Mouse (Mus musculus) spleen, postnatal 36 days (tissue): ENCODE results near the gene Farp1.

Experiments used
- DNase-seq, 2 experiments: peaks; one replicate each; pipeline ENCODE4 v3.0.0; 2022; ENCODE audit warnings: low spot score in 2 of 2, mixed read lengths in 1 of 2

The Farp1 gene

DNA sequence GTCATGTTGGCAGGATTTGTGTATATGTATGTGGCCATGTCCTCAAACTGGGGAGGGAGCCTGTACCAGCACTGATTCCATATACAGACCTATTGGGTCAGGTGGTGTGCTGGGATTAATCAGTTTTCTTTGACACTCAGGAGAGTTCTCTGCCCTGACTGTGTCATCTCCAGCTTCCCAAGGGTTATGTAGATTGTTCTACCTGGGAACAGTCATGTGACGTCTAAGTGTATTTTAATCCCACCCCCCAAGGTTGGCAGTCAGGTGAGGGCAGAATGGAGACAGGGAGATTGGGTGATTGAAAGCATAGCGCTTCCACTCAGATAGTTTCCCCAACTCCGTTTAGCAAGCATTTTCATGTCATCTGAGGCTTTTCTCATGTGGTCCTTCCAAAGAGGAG is 110.3 kb downstream of the Farp1 start:
- no peak for DNase-seq

DNA sequence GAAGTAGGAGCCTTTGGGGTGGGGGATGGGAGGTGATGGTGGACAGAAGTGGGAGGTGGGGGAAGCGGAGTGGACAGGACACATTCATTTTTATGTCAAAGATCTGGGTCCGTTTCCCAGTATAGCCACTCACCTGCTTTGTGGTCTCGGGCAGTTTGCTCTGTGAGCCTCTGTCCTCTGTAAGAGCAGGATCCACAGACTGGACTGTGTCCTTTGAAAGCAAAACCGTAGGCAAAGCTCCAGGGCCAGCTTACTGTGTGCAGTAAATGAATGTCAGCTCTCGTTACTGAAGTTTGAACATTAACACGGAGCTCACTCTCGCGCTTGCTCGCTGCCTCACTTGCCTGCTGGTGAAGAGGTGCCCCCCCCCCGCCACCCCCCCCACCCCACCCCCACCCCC is 110.7 kb downstream of the Farp1 start:
- DNase-seq: no peak

DNA sequence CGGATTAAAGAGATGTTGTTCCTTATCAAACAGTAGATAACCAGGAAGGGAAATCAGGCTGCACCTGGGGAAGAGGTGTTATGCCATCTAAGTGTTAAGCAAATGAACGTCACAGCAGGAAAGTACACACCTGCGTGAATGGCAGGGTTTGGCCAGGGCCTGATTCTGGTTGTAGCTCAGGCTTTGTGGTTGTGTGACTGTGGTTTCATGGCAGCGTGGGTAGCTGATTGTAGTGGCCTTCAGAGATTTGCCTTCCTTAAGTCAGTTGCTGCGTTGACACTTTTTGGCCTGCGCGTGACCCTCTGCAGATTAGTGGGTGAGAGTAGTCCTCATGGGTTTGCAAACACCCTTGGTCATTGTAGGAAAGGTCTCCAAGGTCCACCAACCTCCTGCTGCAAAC is 111.2 kb downstream of the Farp1 start:
- no peak for DNase-seq

DNA sequence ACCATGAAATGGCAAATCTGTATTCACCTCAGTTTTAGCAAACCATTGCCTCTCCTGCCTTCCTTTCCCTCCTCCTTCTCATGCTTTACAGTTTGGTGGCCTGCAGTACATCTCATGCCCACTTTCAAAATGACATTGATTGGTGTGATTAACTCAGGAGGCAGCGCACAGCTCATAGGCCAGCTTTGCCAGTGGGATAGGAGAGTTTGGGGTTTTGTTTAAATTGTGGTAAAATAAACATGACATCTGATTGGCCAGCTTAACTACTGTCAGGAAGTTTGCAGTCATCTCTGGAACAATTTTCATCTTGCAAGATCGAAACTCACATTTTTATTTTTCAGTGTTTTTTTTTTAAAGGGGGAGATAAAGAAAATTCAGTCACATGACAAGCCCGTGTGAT is 112.0 kb downstream of the Farp1 start:
- DNase-seq: no peak

DNA sequence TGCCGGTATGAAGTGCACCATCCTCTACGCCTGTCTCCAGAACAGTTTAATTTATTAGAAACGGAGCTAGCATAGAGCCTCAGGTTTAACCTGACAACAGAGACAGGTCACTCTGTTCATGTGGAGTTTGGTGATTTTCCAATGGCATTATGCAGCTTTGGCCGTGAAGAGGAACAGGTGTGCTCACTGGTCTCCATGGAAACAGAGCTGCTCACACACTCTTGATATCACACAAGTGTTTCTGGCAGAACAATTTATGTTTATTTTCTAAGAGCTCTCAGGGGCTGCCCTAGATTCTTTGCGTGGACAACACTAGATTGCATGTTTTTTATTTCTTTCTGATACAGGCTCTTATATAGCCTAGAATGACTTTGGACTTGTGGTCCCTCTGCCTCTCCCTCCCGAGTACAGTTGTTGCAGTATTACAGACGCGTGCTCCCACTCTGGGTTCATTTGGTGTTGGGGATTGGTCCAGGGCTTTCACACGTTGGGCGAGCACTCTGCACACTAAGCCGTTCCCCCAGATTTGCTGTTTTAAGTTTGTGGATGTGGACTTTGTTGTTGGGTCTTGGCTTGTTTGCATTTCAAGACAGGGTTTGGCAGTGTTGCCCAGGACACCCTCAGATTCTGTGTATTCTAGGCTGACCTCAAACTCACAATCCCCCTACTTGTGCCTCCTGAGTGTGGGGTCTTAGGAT is 113.2 kb downstream of the Farp1 start:
- DNase-seq: no peak

DNA sequence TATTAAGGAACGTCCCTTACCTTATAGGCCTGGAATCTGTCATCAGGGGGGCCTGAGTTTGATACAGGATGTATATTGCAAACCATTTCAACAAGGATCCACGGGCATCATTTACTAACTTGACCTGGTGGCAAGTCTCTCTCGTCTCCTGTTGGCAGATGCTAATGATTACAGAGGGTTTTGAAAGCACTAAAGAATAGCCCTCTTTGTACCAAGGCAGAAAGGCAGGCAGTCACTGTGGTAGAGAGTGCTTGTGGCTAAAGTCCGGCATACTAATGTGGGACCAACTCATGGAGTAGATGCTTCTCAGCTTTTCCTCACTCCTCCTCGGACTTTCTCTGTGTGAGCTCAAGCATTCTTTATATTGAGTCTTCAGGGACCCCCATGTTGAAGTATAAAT is 115.0 kb downstream of the Farp1 start:
- no peak for DNase-seq

DNA sequence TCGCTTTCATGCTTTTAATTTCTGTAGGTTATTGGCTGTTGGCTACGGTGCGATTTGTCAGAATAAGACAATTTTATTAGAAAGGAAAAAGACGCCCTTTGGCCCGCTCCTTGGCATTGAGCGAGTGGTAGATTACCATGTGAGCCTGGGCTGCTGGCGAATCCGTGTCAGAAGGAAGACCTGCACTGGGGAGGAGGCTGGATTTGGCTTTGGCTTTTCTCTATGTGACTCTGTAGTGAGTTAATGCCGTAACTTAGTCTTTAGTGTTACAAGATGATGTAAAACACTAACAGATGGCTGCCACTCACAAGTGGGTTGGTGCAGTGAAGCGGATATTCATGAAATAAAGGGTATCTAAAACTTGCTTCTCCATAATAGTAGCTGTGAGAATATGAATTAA is 116.8 kb downstream of the Farp1 start:
- DNase-seq: no peak

DNA sequence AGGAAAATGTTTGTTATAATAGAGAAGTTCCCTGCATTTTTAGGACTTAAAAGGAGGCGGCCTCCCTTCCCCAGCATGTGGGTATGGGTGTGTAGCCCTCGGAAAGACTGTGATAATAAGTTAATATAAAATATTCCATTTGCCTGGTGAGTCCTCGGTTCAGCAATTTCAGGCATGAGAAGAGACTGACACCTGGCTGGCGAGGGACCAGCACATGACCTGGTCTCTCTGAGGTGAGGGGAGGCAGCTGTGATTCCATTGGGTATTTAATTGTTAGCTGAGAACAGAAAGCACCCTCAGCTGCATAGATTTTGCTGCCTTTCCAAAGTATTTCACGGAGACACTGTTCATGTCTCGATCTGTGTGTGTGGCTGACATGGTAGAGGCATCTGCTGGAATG is 117.8 kb downstream of the Farp1 start:
- no peak for DNase-seq

DNA sequence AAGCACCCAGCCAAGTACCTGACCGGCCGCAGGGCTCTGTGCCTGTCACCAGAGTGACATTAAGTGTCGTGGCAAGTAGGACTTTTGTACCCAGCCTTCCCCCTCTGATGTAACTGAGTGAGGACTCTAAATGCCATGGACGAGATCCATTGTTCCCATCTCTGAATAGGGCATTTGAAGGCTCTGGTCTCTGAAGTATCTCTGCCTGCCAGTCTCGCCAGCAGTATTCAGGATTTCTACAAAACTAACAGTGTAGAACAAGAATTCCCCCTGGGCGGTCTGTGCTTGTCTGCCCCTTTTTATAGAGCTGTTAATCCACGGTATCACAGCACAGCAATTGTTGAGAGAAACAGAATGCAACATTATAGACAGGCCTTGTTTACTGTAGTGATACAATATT is 118.3 kb downstream of the Farp1 start:
- no peak for DNase-seq

DNA sequence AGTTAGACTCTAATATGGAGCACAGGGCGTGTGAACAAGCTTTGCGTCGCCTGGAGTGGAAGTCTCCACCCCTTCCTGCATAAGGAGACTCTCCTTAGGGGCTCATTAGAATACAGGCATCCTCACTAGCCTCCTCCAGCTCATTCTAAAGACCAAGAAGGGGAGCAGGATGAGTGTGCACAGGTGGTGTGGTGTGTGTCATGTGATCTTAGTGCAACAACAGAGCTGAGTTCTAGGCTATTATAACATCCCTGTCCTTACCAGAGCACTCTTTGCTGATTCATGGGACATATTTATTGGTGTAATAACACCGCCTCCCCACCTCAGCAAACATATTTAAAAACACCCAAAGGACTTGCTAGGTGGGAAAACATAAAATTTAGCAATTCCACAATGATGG is 120.2 kb downstream of the Farp1 start:
- no peak for DNase-seq

DNA sequence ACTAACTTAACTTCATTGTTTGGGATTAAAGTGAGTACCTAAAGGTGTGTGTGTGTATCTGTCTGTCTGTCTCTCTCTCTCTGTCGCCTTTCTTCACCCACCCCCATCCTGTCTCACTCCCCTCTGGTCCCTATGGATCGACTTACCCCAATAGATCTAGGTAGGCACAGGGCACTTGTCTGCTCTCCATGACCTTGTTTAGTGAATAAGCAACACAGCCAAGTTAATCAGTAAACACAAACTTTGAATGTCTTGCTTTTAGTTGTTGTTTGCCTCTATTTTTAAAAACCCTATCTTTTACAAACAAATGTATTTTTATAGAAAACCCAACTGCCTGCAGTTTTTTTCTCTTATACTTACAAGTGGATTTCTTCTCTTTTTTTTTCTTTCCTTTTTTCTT is 123.6 kb downstream of the Farp1 start:
- no peak for DNase-seq

DNA sequence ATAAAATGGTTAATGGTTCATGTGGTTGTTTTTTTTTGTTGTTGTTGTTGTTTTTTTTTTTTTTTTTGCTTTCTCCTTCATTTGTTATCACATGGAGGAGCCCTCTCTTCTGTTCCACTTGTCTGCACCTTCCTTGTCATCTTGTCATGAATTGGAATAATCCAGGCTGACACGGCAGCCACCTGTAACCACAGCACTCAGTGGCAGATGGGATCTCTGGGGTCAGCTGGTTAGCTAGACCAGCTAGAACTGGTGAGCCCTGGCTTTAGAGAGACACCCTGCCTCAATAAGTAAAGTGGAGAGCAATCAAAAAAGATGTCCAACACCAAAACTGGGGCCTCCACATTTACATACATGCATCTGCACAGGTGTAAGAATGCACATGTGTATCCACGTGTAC is 127.8 kb downstream of the Farp1 start:
- DNase-seq: no peak

DNA sequence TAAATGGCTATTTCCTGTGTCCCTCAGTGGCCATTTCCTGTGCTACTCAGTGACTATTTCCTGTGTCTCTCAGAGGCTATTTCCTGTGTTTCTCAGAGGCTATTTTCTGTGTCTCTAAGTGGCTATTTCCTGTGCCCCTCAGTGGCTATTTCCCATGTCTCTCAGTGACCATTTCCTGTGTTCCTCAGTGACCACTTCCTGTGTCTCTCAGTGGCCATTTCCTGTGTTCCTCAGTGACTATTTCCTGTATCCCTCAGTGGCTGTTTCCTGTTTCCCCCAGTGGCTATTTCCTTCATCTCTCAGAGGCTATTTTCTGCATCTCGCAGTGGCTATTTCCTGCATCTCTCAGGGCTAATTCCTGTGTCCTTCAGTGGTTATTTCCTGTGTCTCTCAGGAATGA is 129.9 kb downstream of the Farp1 start:
- DNase-seq: no peak

DNA sequence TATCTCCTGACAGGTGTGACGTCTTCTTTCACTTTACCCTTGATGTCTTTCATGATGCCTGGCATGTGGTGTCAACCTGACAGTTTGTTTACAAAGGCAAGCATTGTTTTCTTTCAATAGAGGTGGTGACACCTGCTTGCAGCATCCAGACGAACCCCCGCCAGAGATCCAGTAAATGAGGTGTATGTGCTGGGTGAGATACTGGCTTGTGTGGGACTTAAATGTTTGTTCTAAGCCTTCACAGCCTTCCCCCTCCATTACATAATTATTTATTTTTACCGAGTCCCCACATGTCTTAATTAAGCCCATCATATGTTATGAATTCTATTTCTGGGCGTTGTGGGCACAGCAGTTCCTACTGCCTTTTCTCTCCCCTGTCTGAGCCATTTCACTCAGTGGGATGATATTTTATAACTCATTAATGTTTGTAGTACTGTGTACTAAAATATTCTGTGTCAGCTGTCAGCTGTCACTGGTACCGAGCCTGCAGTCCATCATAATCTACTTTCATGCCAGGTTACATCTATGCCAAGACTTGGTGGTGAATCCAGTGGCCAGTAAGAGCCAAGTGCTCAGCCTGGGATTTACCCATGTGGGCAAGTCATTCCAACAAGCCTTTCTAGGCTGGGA is 130.5 kb downstream of the Farp1 start:
- DNase-seq: no peak

DNA sequence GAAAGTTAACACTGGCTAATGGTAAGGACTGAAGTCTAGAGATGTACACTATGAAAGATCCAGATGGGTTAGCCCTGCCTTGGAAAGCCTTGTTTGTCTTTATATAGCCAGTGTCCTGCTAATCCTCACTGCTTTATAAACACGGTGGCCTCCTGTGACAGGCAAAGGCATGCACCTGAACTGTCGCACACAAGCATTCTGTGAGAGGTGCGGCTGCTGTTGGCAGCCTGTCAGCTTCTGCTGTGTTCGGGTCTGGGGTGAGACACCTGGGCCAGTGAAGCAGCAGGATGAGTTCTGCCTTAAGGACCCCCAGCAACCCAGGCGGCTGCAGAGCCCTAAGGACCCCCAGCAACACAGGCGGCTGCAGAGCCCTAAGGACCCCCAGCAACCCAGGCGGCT is 131.0 kb downstream of the Farp1 start:
- no peak for DNase-seq

DNA sequence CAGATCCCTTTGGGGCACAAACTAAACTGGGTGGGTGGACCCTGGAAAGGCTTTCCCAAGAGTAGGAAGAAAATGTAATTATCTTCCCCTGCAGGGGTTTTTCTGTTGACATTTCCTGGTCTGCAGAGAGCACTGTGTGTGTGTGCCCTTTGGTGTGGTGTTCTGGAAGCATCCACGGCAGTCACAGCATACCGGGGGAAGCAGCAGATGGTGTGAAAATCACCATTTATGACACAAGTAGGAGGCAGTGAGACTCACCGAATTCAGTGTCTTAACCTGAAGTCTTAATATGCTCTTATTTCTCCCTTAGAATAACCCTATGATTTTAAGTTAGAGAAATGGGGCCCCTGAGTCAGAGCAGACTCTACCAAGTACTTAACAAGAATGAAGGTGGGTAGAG is 133.7 kb downstream of the Farp1 start:
- DNase-seq: no peak

DNA sequence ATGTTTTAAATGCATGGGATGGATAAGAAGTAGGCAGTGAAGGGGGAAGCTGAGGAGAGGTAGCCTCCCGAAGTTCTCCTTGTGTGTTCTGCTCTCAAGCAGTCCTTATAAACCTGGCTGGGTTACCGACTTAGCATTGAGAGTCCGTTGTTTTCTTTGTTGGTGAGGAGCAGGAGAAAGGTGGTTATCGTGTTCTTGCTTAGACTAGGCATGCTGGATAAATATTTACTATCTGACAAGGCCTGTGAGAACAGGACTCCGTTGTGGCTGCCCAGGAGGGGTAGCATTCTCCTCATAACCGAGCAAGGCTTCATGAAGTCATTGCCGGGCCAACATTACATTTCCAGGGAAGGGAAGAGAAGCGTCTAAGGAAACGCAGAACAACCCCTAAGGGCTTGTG is 135.3 kb downstream of the Farp1 start:
- DNase-seq: no peak

DNA sequence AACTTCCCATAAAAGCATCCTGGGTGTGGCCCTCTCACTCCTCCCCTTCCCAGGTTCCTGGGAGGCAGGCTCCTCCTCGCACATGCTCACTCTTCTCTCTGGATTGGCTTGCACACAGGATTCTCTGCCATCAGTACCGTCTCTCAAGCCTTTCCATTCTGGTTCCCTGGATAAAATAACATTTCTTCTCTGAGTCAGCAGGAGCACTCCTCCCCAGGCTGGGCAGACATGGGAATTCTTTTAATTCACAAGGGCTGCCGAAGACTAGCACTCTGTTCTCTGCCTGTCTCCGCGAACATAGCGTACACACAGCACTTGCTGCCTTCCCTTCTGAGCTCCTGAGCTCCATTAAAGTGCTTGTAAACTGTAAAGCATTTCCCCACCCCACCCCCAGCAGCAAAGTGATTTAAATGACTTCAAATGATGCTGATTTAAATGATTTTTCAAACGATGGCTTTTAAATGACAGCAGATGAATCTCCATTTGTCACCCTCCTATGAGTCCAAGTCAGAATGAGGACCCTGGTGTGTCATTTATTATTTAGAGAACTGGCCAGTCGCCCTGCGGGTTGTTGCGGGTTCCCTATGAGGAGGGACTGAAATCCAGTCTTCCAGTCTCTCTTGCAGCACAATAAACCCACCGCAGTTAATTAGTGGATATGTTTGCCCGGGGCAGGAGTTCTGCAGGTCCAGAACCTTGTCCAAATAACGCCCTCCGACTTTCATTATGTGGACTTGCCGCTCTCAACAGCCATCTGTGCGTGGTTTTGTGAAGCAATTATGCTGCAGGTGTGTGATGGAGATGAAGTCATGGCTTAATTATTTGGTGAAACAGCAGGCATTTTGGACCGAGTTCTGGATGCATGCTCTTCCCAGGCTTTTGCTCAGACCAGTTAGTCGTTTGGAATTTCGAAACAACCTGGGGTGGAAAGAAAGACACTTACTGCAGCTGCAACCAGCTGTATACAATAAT is 137.4 kb downstream of the Farp1 start:
- no peak for DNase-seq

DNA sequence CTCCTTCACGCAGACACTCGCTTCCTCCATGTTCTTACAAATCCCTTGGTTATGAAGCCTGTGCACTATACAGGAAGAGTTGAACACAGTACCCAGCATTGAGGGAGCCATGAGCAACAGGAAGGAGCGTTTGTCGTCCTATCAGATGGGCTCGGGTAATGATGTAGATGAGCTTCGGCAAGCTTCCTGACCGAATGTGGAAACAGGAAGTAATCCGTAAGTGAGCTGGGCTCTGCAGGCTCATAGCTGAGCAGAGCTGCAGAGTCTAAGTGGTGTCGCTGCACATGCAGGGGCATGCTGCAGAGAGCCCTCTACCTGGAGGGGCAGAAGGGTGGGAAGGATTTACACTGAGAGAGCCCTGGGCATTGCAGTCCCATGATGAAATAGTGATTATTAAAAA is 140.4 kb downstream of the Farp1 start:
- DNase-seq: peak in 1 of 2 experiments; percentile 11

DNA sequence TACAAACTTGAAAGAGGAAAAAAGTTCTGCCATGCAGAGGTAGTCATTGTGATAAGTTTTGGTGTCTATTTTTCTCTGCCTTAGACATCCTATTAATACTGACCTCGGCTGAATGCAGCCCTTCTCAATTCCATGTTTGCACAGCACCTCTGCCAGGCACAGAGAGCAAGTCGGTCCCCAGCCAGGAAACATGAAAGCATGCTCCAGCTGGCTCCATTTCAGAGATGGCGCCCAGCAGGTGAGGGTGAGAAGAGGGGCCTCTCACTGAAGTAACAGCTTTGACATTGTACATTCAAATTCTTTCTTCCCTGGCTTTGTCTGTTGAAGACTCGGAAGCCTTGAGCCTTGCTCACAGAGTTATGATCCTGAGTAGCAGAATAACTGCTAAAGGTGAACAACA is 140.9 kb downstream of the Farp1 start:
- DNase-seq: no peak

DNA sequence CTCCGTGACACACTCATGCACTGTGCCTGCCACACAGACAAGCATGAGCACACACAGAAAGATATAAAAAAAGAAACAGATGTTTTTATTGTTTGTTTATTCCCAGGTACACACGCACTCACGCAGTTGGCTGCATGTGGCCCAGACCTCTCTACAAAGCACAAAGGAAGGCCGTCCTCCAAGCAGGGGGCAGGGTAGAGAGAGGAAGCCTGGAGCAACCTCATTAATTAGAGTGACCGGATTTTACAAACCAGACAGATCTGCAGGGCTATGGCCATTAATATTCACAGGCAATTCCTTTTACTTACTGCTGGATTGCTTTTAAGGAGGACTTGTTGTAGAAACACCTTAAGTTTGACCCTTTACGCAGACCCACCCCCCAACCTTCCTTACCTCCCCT is 142.9 kb downstream of the Farp1 start:
- DNase-seq: no peak

DNA sequence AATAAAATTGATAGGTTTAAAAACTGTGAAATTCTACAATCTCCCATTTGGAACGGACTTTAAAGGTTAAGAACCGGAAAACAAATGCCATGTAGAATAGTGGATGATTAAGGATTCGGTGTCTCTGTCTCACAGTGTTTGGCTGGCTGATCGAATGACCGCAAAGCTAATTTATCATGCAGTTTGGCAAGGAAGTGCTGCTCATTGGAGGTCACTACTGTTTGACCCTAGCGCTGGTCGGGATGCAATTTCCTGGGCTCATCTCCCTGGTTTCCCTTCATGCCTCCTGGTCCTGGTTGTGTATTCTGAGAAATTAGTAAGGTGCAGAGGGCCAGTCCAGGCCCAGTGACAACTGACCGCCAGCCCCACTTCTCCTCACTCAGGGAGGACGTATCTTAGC is 145.6 kb downstream of the Farp1 start:
- DNase-seq: no peak

DNA sequence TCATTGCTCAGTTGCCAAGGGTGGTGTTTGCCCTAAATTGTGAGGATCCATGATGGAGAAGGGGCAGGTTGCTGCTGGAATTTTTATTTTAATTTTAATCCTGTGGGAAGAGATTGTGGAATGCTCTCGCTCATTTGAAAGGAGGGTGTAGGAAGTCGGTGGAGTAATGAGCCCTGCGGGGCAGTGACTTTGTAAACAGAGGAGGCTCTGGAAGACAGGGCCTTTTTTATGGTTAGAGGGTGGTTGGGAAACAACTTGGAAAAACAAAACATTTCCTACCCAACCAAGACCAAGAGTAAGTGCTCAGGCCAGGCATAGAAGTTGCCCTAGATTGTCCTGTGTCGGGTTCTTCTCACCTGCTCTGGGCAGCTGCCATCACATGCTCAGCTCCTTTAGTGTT is 146.8 kb downstream of the Farp1 start:
- DNase-seq: no peak
